Mouse (Mus musculus) liver (tissue): ENCODE results near the gene Prl2c3.
"Not testable (repeated sequence)": the region's sequence is repeated elsewhere in the genome, so short reads cannot be mapped to it uniquely, and the experiment has no call there.

Experiments
- DNase-seq: peaks from one replicate; pipeline ENCODE4 v3.0.0-alpha.2; 2020; ENCODE audit warnings: mixed read lengths

Gene Prl2c3

DNA sequence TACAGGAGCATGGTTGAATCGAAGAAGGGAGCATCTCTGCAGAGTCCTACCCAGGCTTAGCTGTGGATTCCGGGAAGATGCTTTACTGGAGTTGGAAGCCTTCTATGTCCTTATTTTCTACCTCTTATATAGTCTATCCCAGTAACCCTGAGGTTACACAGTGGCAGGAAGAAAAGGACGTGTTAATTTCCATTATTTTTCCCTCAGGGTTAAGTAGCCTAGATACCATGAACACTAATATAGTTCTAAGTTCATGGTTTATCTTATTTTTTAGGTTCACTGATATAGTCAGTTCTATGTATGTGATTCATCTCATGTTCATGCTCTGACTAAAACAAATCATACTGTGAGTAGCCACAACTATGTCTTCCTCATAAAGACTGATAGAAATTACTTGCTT lies at the start of gene Prl2c3:
TSS of gene Prl2c3 (minus strand) at position 101 of the 400 bp plus-strand sequence.
- not testable (repeated sequence) for DNase-seq

DNA sequence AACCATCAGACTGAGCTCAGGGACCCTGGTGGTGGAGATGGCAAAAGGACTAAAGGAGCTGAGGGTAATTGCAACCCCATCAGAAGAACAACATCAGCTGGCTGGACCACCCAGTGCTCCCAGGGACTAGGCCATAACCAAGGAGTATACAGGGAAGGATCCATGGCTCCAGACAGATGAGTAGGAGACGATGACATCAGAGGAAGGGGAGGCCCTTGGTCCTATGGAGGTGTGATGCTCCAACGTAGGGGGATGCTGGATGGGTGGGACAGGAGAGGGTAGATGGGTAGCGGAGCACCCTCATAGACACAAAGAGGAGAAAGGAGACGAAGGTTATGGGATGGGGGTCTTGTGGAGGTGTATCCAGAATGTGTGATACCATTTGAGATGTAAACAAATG lies 48.4 kb upstream of the Prl2c3 start:
- not testable (repeated sequence) for DNase-seq

DNA sequence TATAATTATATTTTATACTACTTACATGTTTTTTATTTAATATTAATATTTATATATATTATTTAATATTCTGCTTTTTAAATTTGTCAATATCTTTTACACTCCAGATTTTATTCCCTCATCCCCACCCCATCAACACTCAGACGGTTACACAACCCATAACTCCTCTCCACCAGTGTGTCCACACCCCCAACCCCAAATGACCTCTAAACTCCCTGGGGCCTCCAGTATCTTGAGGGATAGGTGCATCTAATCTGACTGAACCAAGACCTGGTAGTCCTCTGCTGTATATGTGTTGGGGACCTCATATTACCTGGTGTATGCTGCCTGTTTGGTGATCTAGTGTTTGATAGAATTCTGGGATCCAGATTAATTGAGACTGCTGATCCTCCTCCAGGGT lies 44.8 kb upstream of the Prl2c3 start:
- DNase-seq: not testable (repeated sequence)

DNA sequence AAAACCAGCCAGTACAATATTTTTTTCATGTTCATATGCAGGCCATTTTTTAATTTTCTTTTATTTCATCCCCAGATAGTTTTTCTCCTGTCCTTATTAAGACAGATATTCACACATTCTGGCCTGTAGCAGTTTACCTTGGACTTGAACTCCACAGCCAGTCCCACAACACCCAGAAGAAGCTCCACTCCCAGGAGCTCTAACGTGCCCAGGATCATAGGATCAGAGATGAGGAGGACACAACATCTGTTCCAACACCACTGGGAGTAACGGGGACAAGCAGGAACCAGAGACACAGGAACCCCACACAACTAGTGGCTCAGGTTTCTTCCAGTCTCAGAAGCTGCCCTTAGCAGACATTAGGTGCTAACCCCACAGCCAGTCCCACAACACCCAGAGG lies 37.7 kb upstream of the Prl2c3 start:
- not testable (repeated sequence) for DNase-seq

DNA sequence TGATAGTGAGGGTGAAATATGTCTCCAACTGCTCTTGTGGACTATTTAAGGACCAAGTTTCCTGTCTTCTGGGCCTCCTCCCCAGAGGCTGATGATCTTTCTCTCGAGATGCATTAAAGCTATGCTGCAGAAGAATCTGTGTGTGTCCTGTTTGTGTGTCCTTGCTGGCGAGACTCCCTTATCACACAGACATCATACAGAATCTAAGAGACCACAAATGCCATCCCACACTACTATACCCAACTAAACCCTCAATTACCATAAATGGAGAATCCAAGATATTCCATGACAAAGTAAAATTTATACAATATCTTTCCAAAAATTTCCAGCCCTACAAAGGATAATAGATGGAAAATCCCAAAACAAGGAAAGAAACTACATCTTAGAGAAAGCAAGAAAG lies 31.9 kb upstream of the Prl2c3 start:
- DNase-seq: no peak

DNA sequence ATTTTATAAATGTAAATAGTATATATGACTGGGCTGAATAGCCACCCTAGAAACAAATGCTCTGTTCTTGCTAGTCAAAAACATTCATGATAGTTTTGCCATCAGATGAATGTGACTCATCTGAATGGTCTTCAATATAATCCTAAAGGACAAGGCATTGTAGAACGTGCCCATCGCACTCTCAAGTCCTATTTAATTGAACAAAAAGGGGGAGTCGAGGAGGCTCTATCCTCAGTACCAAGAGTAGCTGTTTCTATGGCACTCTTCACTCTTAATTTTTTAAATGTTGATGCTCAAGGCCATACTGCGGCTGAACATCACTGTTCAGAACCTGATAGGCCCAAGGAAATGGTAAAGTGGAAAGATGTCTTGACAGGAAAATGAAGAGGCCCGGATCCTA lies 29.2 kb upstream of the Prl2c3 start:
- DNase-seq: no peak

DNA sequence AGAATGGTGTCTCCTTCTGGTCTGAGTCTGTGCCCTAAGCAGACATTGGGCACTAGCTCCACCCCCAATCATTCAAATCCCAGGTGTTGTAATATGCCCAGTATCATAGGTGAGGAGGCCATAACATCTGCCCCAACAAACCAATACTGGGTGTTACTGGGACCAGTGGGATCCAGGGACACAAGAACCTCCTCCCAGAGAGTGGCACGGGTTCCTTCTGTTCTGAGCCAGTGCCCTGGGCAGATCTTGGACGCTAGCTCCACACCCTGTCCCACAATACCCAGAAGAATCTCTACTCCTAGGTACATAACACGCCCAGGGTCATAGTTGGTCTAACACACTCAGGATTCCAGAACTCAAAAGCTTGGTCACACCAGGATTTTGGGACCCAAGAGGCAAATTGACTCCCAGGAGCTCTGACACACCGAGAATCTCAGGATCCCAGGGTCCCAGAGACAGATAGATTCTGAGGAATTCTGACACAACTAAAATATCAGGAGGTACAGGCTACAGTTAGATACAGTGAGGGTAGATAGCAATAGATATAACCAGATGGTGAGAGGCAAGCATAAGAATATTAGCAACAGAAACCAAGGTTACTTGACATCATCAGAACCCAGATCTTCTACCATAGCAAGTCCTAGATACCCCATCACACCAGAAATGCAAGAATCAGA lies 24.8 kb upstream of the Prl2c3 start:
- DNase-seq: not testable (repeated sequence)

DNA sequence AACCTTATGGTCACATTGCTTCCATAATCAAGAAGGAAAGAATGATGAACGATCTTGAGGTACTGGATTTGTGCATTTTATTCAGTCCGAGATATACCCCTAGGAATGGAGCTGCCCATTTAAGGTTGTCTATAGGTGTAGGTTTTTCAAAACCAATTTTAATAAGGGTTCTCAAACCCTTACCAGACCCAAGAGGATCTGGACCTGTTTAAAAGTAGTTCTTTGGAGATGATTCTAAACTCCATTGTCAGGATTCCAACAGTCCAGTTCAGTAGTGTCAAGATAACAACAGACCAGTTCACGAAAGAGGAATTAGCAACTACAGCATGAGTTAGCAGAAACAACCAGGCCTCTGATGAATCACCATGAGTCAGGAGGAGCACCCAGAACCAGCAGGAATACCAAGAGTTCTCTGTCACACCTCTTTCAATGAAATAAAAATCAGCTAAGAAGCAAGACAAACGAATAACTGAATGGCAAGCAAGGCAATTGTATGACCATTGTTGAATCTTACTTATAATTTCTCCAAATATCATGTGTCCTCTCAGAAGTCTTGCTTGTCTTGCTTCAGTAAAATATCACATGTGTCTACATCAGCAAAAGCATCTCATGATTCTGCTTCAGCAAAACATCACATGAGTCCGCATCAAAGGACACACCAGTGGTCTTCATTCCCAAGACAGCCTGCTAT lies 14.0 kb upstream of the Prl2c3 start:
- not testable (repeated sequence) for DNase-seq

DNA sequence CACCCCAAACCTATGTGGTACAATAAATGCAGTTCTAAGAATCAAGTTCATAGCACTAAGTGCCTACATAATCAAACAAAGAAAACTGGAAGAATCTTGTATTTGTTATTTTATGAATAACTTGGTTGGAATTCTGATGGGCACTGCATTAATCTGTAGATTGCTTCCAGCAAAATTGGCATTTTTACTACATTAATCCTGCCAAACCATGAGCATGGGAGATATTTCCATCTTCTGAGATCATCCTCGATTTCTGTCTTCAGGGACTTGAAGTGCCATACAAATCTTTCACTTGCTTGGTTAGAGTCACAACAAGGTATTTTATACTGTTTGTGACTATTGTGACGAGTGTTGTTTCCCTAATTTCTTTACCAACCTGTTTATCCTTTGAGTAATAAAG lies 9.7 kb upstream of the Prl2c3 start:
- DNase-seq: no peak

DNA sequence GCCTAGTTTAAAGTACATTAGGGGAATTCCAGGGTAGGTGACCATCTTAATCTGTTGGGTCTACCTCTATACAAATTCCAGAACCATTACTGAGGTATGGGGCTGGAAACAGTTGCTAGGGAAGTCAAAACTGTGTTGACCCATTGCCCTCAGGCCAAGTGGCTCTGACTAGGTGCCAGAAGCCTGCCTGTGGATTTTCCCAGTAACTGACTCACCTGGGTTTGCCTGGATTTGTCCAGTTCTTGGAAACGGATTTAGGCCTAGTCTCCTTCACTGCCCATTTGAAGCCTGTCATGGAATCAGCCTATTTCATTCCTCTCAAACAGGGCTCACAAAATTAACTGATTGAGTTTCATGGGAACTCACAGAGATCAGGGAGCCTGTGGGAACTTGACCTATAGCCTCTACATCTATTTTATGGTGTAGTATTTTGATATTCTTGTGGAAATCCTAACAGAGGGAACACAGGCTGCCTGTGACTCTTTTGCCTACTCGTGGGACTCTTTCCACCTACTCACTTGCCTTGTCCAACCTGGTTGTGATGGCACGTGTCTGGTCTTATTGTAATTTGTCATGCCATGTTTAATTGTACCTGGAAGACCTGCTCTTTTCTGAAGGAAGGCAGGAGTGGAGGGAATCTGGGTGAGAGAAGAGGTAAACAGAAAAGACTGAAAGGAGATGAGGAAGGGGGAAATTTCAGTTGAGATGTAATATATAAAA lies 9.1 kb upstream of the Prl2c3 start:
- not testable (repeated sequence) for DNase-seq

DNA sequence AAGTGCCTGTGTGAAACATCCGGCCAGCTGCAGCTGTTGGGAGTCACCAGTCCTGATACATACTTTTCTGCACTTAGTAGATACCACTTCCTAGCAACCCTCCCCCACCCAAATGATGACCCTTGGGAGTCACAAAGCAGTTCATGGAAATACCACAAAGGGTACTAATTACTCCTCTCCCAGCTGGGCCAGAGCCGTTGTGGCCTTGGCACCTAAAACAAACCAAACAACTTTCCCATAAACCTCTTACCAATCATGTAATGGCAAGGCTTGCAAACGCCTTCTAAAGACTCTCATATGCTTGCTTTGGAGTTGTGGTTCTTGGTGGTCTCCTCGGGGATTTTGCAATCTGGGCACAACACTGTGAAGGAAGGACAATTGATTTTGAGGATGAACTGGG lies 6.6 kb upstream of the Prl2c3 start:
- not testable (repeated sequence) for DNase-seq

DNA sequence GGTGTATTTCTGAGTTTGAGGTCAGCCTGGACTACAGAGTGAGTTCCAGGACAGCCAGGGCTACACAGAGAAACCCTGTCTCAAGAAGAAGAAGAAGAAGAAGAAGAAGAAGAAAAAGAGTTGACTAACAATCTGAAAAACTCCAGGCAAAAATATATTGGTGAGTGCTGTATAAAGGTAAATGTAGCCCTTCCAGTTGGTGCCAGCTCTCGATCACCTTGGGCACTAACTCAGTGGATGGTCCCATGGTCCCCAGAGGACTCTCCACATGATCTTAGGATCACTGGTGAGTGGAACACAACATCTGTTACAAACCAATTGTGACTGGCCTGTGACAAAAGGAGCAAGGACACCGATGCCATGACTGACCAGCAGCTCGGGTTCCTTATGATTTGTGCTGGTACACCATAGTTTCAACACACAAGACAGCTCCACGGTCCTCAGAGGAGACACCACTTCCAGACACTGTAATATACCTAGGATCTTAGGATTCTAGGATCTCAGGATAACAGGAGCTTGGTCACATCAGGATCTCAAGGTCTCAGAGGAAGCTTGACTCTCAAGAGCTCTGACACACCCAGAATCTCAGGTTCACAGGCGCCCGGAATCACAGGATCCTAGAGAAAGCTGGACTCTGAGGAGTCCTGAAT lies 30.3 kb downstream of the Prl2c3 start:
- DNase-seq: not testable (repeated sequence)
